Mouse (Mus musculus) liver, postnatal 0 days (tissue): ENCODE data around the gene Hoxb6. TPM values are rescaled to one million over a fixed set of nuclear protein-coding genes. Genes with fewer than 3 reads are reported as not detected.

Source experiments
- ATAC-seq: fragments of 200-750 bp; cut with Nextera tagmentation; 2 replicates; pipeline ENCODE4 v1.8.0; 2017; ENCODE audit warnings: mild to moderate bottlenecking, moderate library complexity
- DNase-seq: peaks from one replicate; pipeline ENCODE4 v3.0.0-alpha.2; 2016
- H3K27ac ChIP-seq: fragments of 300-500 bp; sonication (generic); 2 replicates; pipeline ENCODE4 v1.5.1; 2014; ENCODE audit warnings: antibody characterized with exemption, moderate library complexity, mild to moderate bottlenecking, low read depth
- H3K27me3 ChIP-seq: fragments of 300-500 bp; sonication (generic); 2 replicates; pipeline ENCODE4 v1.6.1; 2014; ENCODE audit warnings: low read length, control low read depth, mixed read lengths; ENCODE audit not compliant: insufficient read depth
- H3K36me3 ChIP-seq: fragments of 300-500 bp; sonication (generic); replicated peaks from 2 replicates; pipeline ENCODE4 v1.6.1; 2014; ENCODE audit warnings: mild to moderate bottlenecking, control low read depth, low read length, moderate library complexity, mixed read lengths; ENCODE audit not compliant: insufficient read depth
- H3K4me1 ChIP-seq: fragments of 300-500 bp; sonication (generic); 2 replicates; pipeline ENCODE4 v1.6.1; 2014; ENCODE audit warnings: antibody characterized with exemption, mild to moderate bottlenecking, control low read depth; ENCODE audit not compliant: insufficient read depth
- H3K4me2 ChIP-seq: fragments of 300-500 bp; sonication (generic); 2 replicates; pipeline ENCODE4 v1.6.1; 2014; ENCODE audit warnings: low read depth, mild to moderate bottlenecking, low read length, moderate library complexity, mixed read lengths
- H3K4me3 ChIP-seq: fragments of 300-500 bp; sonication (generic); 2 replicates; pipeline ENCODE4 v1.5.1; 2014; ENCODE audit warnings: low read depth, low read length
- H3K9ac ChIP-seq: fragments of 300-500 bp; sonication (generic); replicated peaks from 2 replicates; pipeline ENCODE4 v1.6.1; 2014; ENCODE audit warnings: mild to moderate bottlenecking, moderate library complexity
- H3K9me3 ChIP-seq: fragments of 300-500 bp; sonication (generic); 2 replicates; pipeline ENCODE4 v1.6.1; 2016; ENCODE audit warnings: mild to moderate bottlenecking, control low read depth, low read length, mixed read lengths
- CTCF ChIP-seq: sonication (generic); IDR thresholded peaks from 2 replicates; pipeline ENCODE4 v1.5.1; 2016; ENCODE audit warnings: antibody characterized with exemption, low read depth
- EP300 ChIP-seq: IDR thresholded peaks from 2 replicates; pipeline ENCODE4 v1.6.1; 2016; ENCODE audit warnings: antibody characterized with exemption, low read depth, mild to moderate bottlenecking
- WGBS: fragments of 180-500 bp; shearing (Covaris S2); extraction: QIAGEN DNeasy Blood & Tissue Kit; methylation state at CpG from one replicate; pipeline ENCODE4 v1.1.7; 2014; ENCODE audit not compliant: insufficient replicate concordance; 5-methylcytosine and 5-hydroxymethylcytosine counted together
- polyA plus RNA-seq: library from polyadenylated mRNA; unstranded; fragments of >200 nt; fragmentation: Nextera tagmentation; extraction: Ambion mirVana; gene quantifications from 2 replicates; pipeline ENCODE4 v1.2.1, GENCODE M21; 2015

Hoxb6 gene
- polyA plus RNA-seq, 1 experiment from 2014 or later = not detected

GRCm38 (mm10) chr11:96279421-96280233 lies 12.6 kb upstream of the Hoxb6 start:
- no peak for DNase-seq
- H3K4me1 ChIP-seq = no peaks in the 10 kb centered on the region
- no peak overlapping the region for H3K27ac ChIP-seq
- no peaks in the 10 kb centered on the region for H3K9me3 ChIP-seq
- H3K9ac ChIP-seq = no peak overlapping the region
- TF ChIP-seq EP300 (no peak), CTCF (no peak)
- no peaks in the 10 kb centered on the region for H3K36me3 ChIP-seq
- ATAC-seq = no peak
- WGBS = 5% methylated on average over 31 of the region's 31 CpGs
- no peak overlapping the region for H3K4me2 ChIP-seq
- H3K4me3 ChIP-seq = no peak overlapping the region
- H3K27me3 ChIP-seq = peaks cover 94% of the 10 kb centered on the region

DNA sequence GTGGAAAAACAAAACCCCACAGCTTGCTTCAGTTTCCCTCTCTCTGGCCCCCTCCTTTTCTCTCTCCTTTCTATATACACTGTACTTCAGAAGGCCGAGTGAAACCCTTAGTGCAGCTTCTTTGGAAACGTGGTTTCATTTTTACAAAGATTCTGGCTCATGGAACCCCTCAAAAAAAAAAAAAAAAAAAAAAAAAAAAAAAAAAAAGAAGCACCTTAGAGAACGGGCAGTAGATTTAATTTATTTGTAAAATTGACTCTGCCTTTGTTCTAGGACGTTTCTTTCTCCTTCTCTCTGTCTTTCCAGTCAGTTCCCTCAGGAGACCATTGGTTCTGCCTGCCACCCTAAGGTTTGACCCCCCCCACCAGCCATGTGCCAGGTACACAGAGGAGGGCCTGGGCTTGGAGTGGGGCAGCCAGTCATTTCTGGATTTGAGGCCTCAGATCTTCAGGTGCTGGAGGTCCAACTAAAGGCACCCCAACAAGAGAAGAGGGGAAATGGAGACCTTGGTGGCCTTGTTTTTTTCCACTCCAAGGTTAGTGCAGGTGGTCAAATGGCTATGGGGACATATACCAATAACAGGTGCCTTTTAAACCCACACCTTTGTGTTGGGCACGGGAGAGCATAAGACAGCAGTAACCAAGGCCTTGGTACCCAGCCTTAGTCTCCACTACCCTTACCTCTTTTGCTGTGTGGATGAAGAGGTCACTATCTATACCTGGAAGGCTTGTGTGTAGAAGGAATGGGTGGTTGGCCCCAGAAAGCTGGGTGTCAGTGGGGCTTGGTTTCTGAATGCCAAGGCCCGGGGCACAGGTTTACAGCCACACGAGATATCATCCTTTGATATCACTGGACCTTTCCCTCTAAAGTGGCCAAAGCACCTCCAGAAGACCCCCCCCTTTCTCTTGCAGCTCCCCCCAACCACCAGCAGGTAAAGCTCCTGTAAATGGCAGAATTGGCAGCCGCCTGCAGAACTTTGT lies 11.6 kb upstream of the Hoxb6 start:
- peaks cover 94% of the 10 kb centered on the region for H3K27me3 ChIP-seq
- no peak overlapping the region for H3K9ac ChIP-seq
- no peak overlapping the region for H3K4me2 ChIP-seq
- no peaks in the 10 kb centered on the region for H3K9me3 ChIP-seq
- ATAC-seq (no peak), DNase-seq (no peak)
- WGBS = 17% methylated on average over 8 of the region's 8 CpGs
- no peak overlapping the region for H3K4me3 ChIP-seq
- H3K27ac ChIP-seq = no peak overlapping the region
- H3K36me3 ChIP-seq = no peaks in the 10 kb centered on the region
- TF ChIP-seq CTCF = no peak
- no peak for TF ChIP-seq EP300
- H3K4me1 ChIP-seq = no peaks in the 10 kb centered on the region

- H3K4me1 ChIP-seq = no peaks in the 10 kb centered on the region
- ATAC-seq (no peak), DNase-seq (no peak)
- H3K9ac ChIP-seq = no peak overlapping the region
- H3K4me3 ChIP-seq = no peak overlapping the region
- no peaks in the 10 kb centered on the region for H3K36me3 ChIP-seq
- TF ChIP-seq CTCF (no peak), EP300 (no peak)
- H3K27me3 ChIP-seq = peaks cover 94% of the 10 kb centered on the region
- H3K9me3 ChIP-seq = no peaks in the 10 kb centered on the region
- H3K27ac ChIP-seq = no peak overlapping the region
- H3K4me2 ChIP-seq = no peak overlapping the region
- 8% methylated on average over 18 of the region's 18 CpGs for WGBS
Measured at GRCm38 (mm10) chr11:96281396-96281795, 10.9 kb upstream of the Hoxb6 start.

DNA sequence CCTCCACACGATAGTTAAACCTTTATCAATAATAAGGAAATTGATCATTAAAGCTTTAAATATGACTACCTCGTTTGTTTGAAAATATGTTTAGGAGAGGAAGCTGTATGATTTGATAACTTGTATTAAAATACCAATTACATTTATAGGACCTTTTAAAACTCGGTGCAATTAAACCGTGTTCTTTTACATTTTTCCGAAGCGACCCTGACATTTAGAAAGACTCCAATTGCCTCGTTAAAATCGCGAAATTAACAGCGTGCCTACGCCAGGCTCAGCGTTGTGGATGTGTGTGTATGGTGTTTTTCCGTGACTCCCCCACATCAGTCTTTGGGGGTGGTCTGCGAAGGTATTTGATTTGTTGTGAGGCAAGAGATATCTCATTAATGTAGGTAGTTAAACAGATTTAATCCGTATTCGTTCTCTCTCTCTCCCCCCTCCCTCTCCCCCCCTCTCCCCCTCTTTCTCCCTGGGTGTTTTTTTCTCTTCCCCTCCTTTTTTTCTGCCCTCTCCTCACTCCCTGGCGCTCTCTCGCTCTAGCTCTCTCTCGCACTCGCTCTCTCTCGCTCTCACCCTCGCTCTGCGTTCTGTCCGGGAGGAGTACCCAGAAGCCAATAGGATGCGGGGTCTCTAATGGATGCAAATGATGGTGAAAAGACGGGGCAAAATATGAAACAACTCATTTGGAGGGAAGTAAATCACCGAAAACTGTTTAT lies 10.3 kb upstream of the Hoxb6 start, which contains the start of gene Hoxb8:
TSS of gene Hoxb8 (plus strand) at position 51 of the 716 bp plus-strand sequence.
- Histone ChIP-seq H3K4me2 (no peak within 1 kb of the TSS), H3K27me3 (peaks cover 94% of the 10 kb centered on the region), H3K9ac (no peak within 1 kb of the TSS), H3K27ac (no peak within 1 kb of the TSS), H3K9me3 (no peaks in the 10 kb centered on the region), H3K4me1 (no peaks in the 10 kb centered on the region), H3K36me3 (no peaks in the 10 kb centered on the region), H3K4me3 (0 out of 2 replicates have a peak within 1 kb of the TSS, but pooled peaks have one; percentile 6)
- DNase-seq = no peak
- no peak for TF ChIP-seq EP300
- no peak for TF ChIP-seq CTCF
- WGBS = 2% methylated on average over 27 of the region's 27 CpGs
- ATAC-seq = no peak

DNA sequence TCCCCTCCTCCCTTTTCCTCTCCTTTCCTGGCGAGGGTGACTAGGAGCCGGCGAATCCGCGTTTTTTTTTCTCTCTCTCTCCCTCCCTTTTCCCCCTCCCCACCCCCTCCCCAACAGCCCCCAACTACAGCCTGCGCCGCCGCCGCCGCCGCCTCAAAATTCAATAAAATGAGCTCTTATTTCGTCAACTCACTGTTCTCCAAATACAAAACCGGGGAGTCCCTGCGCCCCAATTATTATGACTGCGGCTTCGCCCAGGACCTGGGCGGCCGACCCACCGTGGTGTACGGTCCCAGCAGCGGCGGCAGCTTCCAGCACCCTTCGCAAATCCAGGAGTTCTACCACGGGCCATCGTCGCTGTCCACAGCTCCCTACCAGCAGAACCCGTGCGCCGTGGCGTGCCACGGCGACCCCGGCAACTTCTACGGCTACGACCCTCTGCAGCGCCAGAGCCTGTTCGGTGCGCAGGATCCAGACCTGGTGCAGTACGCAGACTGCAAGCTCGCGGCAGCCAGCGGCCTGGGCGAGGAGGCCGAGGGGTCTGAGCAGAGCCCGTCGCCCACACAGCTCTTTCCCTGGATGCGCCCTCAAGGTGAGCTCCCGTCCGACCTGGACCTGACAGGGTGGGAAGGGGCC lies 9.4 kb upstream of the Hoxb6 start:
- no peaks in the 10 kb centered on the region for H3K9me3 ChIP-seq
- no peak overlapping the region for H3K4me2 ChIP-seq
- no peak for DNase-seq
- no peak overlapping the region for H3K27ac ChIP-seq
- H3K4me3 ChIP-seq = 0 out of 2 replicates have a peak overlapping the region, but pooled peaks have one; percentile 6
- TF ChIP-seq EP300 (no peak), CTCF (no peak)
- H3K27me3 ChIP-seq = peaks cover 94% of the 10 kb centered on the region
- H3K9ac ChIP-seq = no peak overlapping the region
- no peaks in the 10 kb centered on the region for H3K4me1 ChIP-seq
- WGBS = 1% methylated on average over 47 of the region's 49 CpGs
- ATAC-seq = no peak
- H3K36me3 ChIP-seq = no peaks in the 10 kb centered on the region
